Comparison of ENCODE assay signal across 7 mouse cellular contexts in genomic region chr19:11965023-11965942, GRCm38 (mm10). TPM values are rescaled to one million over a fixed set of nuclear protein-coding genes. Genes with fewer than 3 reads are reported as not detected.
DNase-seq lines count a peak whose midpoint lies in the region; ATAC-seq lines count a peak whose summit lies in the region.

Gene Osbp (plus strand): TSS chr19:11965941.

- WGBS in embryonic facial prominence, embryonic 12.5 days, result under 1% methylated on average over 41 of the region's 59 CpGs
- WGBS in limb, embryonic 11.5 days, result under 1% methylated on average over 51 of the region's 59 CpGs
- WGBS in midbrain, embryonic 14.5 days, result under 1% methylated on average over 59 of the region's 59 CpGs

- ATAC-seq in embryonic facial prominence, embryonic 12.5 days (ENCODE audit: insufficient number of reproducible peaks, insufficient read depth, low FRiP score, low TSS enrichment), result peak; percentile 98
- peak; percentile 99 for ATAC-seq in limb, embryonic 11.5 days (ENCODE audit: insufficient number of reproducible peaks, low FRiP score, low TSS enrichment, low read depth)
- peak; percentile 98 for ATAC-seq in midbrain, embryonic 14.5 days (ENCODE audit: low FRiP score, low TSS enrichment)

- peak within 1 kb of the TSS; percentile 94 for H3K4me2 ChIP-seq in embryonic facial prominence, embryonic 12.5 days (replicated peaks)
- peak within 1 kb of the TSS; percentile 92 for H3K4me2 ChIP-seq in limb, embryonic 11.5 days (ENCODE audit: low read depth, severe bottlenecking)
- peak within 1 kb of the TSS; percentile 76 for H3K4me2 ChIP-seq in midbrain, embryonic 14.5 days (ENCODE audit: low read length)

- H3K27ac ChIP-seq in embryonic facial prominence, embryonic 12.5 days, result peak within 1 kb of the TSS; percentile 67; the same call in 1 of the 2 replicates
- peak within 1 kb of the TSS; percentile 62; the same call in 1 of the 2 replicates for H3K27ac ChIP-seq in limb, embryonic 11.5 days (replicated peaks; ENCODE audit: low read depth, low read length)
- H3K27ac ChIP-seq in midbrain, embryonic 14.5 days (replicated peaks; ENCODE audit: low read depth, low read length), result peak within 1 kb of the TSS; percentile 93

- H3K9me3 ChIP-seq in embryonic facial prominence, embryonic 12.5 days, result no peaks in the 10 kb centered on the region
- H3K9me3 ChIP-seq in limb, embryonic 11.5 days (ENCODE audit: control insufficient read depth, low read length), result no peaks in the 10 kb centered on the region
- no peaks in the 10 kb centered on the region for H3K9me3 ChIP-seq in midbrain, embryonic 14.5 days (ENCODE audit: control insufficient read depth, low read length)

- peak; percentile 97 for DNase-seq in adrenal gland, postnatal 25 days
- DNase-seq in heart, adult 11 months, result peak; percentile 100
- DNase-seq in kidney, adult 18-20 months, result peak; percentile 99
- peak; percentile 98 for DNase-seq in limb, embryonic 11.5 days (ENCODE audit: low spot score)
- peak; percentile 99 for DNase-seq in midbrain, embryonic 14.5 days
- peak; percentile 94 to 97 for DNase-seq in spleen, adult 18-20 months

- H3K27me3 ChIP-seq in embryonic facial prominence, embryonic 12.5 days, result no peaks in the 10 kb centered on the region
- H3K27me3 ChIP-seq in limb, embryonic 11.5 days (ENCODE audit: control insufficient read depth, insufficient read depth, low read length), result no peaks in the 10 kb centered on the region
- no peaks in the 10 kb centered on the region for H3K27me3 ChIP-seq in midbrain, embryonic 14.5 days (ENCODE audit: control insufficient read depth, insufficient read depth, low read length)

- peak within 1 kb of the TSS; percentile 74 for H3K9ac ChIP-seq in embryonic facial prominence, embryonic 12.5 days
- H3K9ac ChIP-seq in limb, embryonic 11.5 days (ENCODE audit: low read length), result peak within 1 kb of the TSS; percentile 67
- H3K9ac ChIP-seq in midbrain, embryonic 14.5 days (replicated peaks; ENCODE audit: low read length), result peak within 1 kb of the TSS; percentile 86

- peaks cover 11% of the 10 kb centered on the region for H3K4me1 ChIP-seq in embryonic facial prominence, embryonic 12.5 days
- 0 out of 2 replicates have a peak, but pooled peaks cover 5% of the 10 kb centered on the region for H3K4me1 ChIP-seq in limb, embryonic 11.5 days (ENCODE audit: control insufficient read depth, insufficient read depth, low read length)
- H3K4me1 ChIP-seq in midbrain, embryonic 14.5 days (ENCODE audit: control insufficient read depth, insufficient read depth, low read length), result peaks cover 15% of the 10 kb centered on the region

- 0 out of 2 replicates have a peak, but pooled peaks cover 4% of the 10 kb centered on the region for H3K36me3 ChIP-seq in embryonic facial prominence, embryonic 12.5 days
- no peaks in the 10 kb centered on the region for H3K36me3 ChIP-seq in limb, embryonic 11.5 days (ENCODE audit: control insufficient read depth, insufficient read depth, low read length)
- H3K36me3 ChIP-seq in midbrain, embryonic 14.5 days (ENCODE audit: control insufficient read depth, insufficient read depth, low read length), result peaks cover 12% of the 10 kb centered on the region; the same call in 1 of the 2 replicates

- peak within 1 kb of the TSS; percentile 86 for H3K4me3 ChIP-seq in embryonic facial prominence, embryonic 12.5 days
- peak within 1 kb of the TSS; percentile 83 for H3K4me3 ChIP-seq in limb, embryonic 11.5 days (ENCODE audit: low read depth, low read length)
- H3K4me3 ChIP-seq in midbrain, embryonic 14.5 days (replicated peaks; ENCODE audit: low read depth, low read length), result peak within 1 kb of the TSS; percentile 78

RNA-seq across cellular contexts. Expression of gene Osbp, which starts in this region (rescaled TPM):
- 91.9 and 111 TPM in 2 replicates for total RNA-seq in adrenal gland, postnatal 25 days (2021)
- 5.6 and 6.0 TPM in 2 replicates for polyA plus RNA-seq in embryonic facial prominence, embryonic 12.5 days (2016; fragmentation: Nextera tagmentation; extraction: Ambion mirVana)
- 6.1 and 7.2 TPM in 2 replicates for polyA plus RNA-seq in limb, embryonic 11.5 days (2014; fragmentation: Nextera tagmentation; extraction: Ambion mirVana)
- polyA plus RNA-seq in midbrain, embryonic 14.5 days (2014; fragmentation: Nextera tagmentation; extraction: Ambion mirVana), result 6.7 and 8.0 TPM in 2 replicates

Comparison
In these comparisons a context has a peak if more than half of its experiments do, and no peak if none do; other contexts are left out.
1. Peak in every context shown above with its lines: DNase-seq, ATAC-seq, H3K4me3 ChIP-seq and H3K27ac ChIP-seq.